8 mouse cellular contexts compared by ENCODE assay signal in genomic region chr5:86352966-86353365, GRCm38 (mm10). TPM values are rescaled to one million over a fixed set of nuclear protein-coding genes. Genes with fewer than 3 reads are reported as not detected.
DNase-seq lines count a peak whose midpoint lies in the region; ATAC-seq lines count a peak whose summit lies in the region.
"Had no signal": no experiment of that assay in that cellular context is flagged by ENCODE, and none has a peak within 500 bp of the region (broad histone marks: within the 10 kb centered on the region; RNA-seq: fewer than 3 reads in every experiment).

No protein-coding gene starts in this region.

- 21% methylated on average over 7 of the region's 7 CpGs for WGBS in limb, embryonic 11.5 days
- 26% methylated on average over 7 of the region's 7 CpGs for WGBS in limb, embryonic 10.5 days

- no peaks in the 10 kb centered on the region for H3K9me3 ChIP-seq in limb, embryonic 11.5 days (ENCODE audit: control insufficient read depth, low read length)
- H3K9me3 ChIP-seq in limb, embryonic 10.5 days (replicated peaks) = no peaks in the 10 kb centered on the region

- H3K27ac ChIP-seq in limb, embryonic 11.5 days (replicated peaks; ENCODE audit: low read depth, low read length) = no peak overlapping the region
- no peak overlapping the region for H3K27ac ChIP-seq in limb, embryonic 10.5 days
- H3K27ac ChIP-seq: macrophage had no signal

- intact Hi-C loops in left cerebral cortex, postnatal 14 days (cut with DNase I) = loop anchor here (10.0 kb wide), 1 partner anchor 332 kb away; no protein-coding TSS in a partner anchor

- no peak overlapping the region for H3K4me3 ChIP-seq in limb, embryonic 11.5 days (ENCODE audit: low read depth, low read length)
- no peak overlapping the region for H3K4me3 ChIP-seq in limb, embryonic 10.5 days

- no peaks in the 10 kb centered on the region for H3K27me3 ChIP-seq in limb, embryonic 11.5 days (ENCODE audit: control insufficient read depth, insufficient read depth, low read length)
- H3K27me3 ChIP-seq in limb, embryonic 10.5 days (ENCODE audit: low read depth, poor library complexity, severe bottlenecking) = no peaks in the 10 kb centered on the region

- no peak for ATAC-seq in limb, embryonic 11.5 days (ENCODE audit: insufficient number of reproducible peaks, low FRiP score, low TSS enrichment, low read depth)
- ATAC-seq in cerebellum, adult (ENCODE audit: insufficient number of reproducible peaks, low FRiP score, low TSS enrichment) = peak; percentile 64
- ATAC-seq in frontal cortex, adult (ENCODE audit: low TSS enrichment) = peak; percentile 78; the same call in 1 of the 2 replicates

- H3K4me1 ChIP-seq in limb, embryonic 11.5 days (ENCODE audit: control insufficient read depth, insufficient read depth, low read length) = no peaks in the 10 kb centered on the region
- no peaks in the 10 kb centered on the region for H3K4me1 ChIP-seq in limb, embryonic 10.5 days

- no peak overlapping the region for H3K4me2 ChIP-seq in limb, embryonic 11.5 days (ENCODE audit: low read depth, severe bottlenecking)

- H3K36me3 ChIP-seq in limb, embryonic 11.5 days (ENCODE audit: control insufficient read depth, insufficient read depth, low read length) = no peaks in the 10 kb centered on the region
- no peaks in the 10 kb centered on the region for H3K36me3 ChIP-seq in limb, embryonic 10.5 days

- H3K9ac ChIP-seq in limb, embryonic 11.5 days (ENCODE audit: low read length) = no peak overlapping the region

- DNase-seq in limb, embryonic 11.5 days (ENCODE audit: low spot score) = peak; percentile 26
- DNase-seq in limb, embryonic 10.5 days (ENCODE audit: low spot score) = no peak
- DNase-seq in NIH3T3 (ENCODE audit: low read depth) = peak; percentile 60
- DNase-seq in left cerebral cortex, postnatal 14 days (ENCODE audit: low spot score in 2 of 2) = peak; percentile 67 to 73
- no peak for DNase-seq in ovary, postnatal 36 days (ENCODE audit: low spot score)

RNA-seq across cellular contexts. Expression of gene Tmprss11d, which starts 20.3 kb away (rescaled TPM):
- polyA plus RNA-seq in limb, embryonic 11.5 days (2014; fragmentation: Nextera tagmentation; extraction: Ambion mirVana) = 0.15 TPM in 1 of 2 replicates, not detected in the other
- not detected in 2 replicates for polyA plus RNA-seq in limb, embryonic 10.5 days (2016; fragmentation: Nextera tagmentation; extraction: Ambion mirVana)
- total RNA-seq in left cerebral cortex, postnatal 14 days (2021) = not detected
- polyA plus RNA-seq: macrophage had no signal

Comparison
In these comparisons a context has a peak if more than half of its experiments do, and no peak if none do; other contexts are left out.
1. DNase-seq: peak in limb, embryonic 11.5 days (single experiment), NIH3T3 (single experiment) and left cerebral cortex, postnatal 14 days (2 of 2); none in limb, embryonic 10.5 days (single experiment) and ovary, postnatal 36 days (single experiment).